Mouse (Mus musculus): ENCODE results near the gene Ttll1.

Gene Ttll1

DNA sequence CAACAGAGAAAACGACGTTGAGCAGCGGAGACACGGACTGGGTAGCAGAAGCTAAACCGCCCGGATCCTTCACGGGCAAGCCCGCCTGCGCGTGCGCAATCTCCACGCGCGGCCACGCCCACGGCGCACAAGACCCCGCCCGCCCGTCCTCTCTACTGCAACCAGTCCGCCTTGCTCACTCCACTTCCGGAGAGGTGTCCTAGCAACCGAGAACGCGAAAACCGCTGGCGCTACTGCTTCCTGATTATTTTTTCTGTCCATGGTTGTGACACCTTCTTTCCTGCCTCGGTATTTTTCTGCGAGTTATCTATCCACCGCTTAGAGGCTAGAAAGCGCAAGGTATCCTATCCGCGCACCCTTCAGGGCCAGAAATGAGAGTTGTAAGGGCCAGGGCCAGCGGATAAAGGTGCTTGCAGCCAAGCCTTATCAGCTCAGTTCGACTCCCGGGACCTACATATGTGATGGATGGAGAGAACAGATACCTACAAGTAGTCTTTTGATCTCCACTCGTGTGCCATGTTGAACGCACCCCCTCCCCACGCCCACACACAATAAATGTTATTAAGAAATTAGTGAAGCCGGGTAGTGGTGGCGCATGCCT, at the start of gene Ttll1:
Gene Ttll1, minus strand, starts transcription at position 89 of the 601 bp plus-strand sequence.
- DNase-seq (ENCODE audit: extremely low spot score, low read depth, low spot score) = peak; percentile 80

DNA sequence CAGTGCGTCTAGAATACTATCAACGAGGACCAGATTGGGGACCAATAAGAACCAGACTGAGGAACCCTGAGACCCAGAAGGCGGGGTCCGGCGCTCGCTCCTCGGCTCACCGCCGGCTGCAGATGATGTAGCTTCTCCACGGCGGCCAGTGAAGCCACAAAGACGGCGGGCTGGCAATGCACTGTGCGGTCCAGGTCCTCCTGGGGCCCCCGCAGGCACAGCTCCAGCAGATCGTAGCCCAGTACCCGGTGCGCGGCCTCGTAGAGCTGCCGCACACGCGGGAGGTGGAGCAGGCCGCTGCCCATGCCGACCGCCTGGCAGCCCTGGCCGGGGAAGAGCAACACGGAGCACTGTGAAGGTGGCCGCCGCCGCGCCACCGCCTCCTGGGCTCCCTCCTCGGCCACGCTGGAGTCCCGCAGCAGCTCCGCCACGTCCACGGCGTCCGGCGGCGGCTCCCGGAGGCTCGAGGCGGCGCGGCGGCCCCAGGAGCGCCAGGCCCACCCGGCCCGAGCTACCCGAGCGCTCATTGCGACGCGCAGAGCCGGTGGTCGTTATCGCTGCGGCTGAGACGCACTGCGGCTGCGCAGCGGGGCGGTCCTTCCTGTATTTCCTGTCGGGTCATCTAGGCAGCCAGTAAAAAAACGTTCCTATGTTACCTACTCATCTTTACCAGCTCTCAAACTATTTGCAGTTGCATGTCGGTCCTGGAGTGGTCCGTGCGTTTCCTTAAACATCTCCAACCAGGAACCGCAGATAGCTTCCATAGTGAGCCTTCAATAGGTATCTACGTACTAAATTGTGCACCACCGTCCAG, 44.7 kb upstream of the Ttll1 start:
- DNase-seq (ENCODE audit: extremely low spot score, low read depth, low spot score) = peak; percentile 47

DNA sequence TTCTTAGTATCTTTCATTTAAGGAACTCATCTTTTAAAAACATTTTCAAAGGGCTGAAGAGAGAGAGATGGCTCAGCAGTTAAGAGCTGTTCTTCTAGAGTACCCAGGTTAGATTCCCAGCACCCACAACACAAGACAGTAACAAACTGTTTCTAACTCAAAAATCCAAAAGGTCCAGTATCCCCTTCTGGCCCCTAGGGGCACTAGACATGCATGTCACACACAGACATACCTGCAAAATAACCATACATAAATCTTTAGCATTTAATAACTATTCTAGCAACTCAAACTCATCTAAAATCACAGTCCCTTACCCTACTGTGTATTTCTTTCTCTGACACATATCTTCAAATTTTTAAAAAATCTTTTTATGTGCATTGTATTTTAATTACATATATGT, 43.1 kb upstream of the Ttll1 start:
- DNase-seq (ENCODE audit: extremely low spot score, low read depth, low spot score) = no peak

DNA sequence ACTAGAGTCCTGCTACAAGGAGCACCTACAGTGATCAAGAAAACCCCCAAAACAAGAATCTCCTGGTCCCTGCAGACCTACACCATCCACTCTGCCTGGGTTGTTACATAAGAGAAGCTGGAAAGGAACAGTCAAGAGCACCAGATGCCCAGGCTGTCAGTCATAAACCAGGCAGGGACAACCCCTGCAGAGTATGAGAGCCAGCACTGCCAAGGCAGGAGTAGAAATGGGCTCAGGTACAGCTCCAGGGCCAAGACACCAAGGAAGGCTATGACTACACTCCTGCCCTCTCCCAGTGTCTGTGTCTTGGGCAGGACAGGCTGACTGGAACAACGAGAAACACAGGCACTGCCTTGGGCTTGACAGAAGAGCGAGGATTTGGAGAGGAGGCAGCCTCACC, 39.4 kb upstream of the Ttll1 start:
- DNase-seq (ENCODE audit: extremely low spot score, low read depth, low spot score) = no peak

DNA sequence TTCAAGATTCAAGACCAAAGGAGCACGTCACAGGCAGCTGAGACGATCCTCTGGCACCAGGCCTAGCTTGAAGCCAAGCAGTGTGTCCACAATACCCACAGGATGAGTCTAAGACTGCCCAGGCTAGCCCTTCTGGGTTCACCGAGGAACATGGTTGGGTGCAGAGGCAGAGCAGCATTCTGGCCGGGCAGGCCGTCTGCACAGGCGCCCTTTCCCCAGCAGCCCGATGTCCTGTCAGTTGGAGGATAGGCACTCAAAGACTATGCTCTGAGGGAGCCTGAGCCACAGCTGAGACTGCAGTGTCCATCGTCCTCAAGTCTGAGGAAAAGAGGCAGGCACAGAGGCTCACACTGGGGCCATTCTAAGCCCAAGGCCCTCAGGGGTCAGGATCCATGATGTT, 36.5 kb upstream of the Ttll1 start:
- DNase-seq (ENCODE audit: extremely low spot score, low read depth, low spot score) = no peak

DNA sequence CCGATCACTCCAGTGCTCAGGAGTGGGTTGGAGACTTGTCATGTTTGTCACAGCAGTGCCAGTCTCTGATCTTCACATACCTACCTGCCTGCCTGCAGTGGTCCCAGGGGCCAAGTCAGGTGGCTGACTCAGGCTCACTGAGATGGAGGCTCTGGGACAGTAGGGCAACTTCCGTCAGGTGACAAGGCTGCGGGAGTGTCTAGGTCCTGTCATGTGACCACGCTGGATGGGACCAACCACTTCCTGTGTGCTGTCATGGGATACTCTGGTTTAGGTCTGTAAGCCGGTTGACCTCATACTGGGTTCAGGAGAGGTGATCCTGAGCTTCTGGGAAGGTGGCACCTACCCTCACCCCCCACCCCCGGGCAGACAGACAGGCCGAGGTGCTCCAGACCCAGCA, 35.3 kb upstream of the Ttll1 start:
- no peak for DNase-seq (ENCODE audit: extremely low spot score, low read depth, low spot score)

DNA sequence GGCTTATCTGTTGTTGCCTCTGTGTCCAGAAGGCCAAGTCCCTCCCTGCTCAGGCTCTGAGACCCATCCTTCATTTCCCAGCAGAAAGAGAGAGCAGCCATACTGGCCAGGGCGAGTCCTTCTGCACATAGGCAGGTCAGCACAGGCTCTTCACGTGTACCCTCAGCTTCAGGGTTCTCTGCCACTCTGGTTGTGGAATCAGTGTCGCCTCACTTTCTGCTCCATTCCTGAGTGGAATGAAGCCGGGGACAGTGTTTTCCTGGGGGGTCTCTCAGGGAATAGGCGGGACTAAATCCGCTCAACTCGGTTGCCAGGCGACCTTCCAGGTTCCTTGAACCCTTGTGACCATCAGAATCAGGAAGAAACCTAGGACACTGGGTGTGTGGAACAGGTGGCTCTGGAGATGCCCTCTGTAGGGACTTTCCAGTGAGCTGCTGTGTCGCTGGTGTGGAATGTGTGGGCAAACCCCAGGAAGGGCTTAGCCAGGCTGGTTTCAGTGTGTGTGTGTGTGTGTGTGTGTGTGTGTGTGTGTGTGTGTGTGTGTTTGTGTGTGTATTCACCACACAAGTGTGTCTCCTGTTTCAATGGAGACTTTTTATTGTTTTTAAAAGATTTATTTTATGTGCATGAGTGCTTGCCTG, 31.1 kb upstream of the Ttll1 start:
- DNase-seq (ENCODE audit: extremely low spot score, low read depth, low spot score) = no peak

DNA sequence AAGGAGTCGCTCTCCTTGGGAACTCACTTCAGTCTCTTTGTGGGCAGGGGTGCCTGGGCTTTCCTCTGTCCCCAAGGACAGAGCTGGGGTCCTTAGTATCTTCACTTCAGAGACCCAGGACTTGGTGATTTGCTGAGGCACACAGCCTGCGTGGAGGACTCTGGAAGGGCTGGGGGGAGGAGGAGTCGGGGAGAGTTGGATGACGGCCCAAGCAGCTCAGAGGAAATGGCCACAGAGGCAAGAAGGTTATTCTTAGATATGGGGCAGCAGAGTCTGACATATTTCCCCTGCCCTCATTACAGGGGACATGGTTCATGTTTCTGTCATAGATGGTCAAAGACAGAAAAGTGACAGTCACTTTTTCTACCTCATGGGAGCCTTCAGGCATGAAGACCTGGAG, 29.2 kb upstream of the Ttll1 start:
- DNase-seq (ENCODE audit: extremely low spot score, low read depth, low spot score) = no peak

DNA sequence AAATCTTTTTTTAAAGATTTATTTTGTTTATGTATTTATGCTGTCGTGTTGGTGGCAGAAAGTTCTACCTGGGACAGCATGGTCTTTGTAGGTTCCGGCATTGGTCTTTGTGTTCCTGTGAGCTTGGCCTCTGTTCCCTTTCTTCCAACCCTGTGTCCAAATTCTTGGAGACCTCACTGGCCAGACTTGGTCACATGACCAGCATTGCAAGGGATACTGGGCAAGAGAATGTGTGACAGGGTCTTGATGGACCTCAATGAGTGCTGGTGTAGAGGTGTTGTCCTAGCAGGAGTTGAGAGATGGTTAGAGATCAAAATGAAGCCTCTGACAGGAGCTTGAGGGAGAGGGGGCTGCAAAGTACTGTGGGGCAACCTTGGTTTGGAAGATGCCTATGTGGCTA, 28.2 kb upstream of the Ttll1 start:
- DNase-seq (ENCODE audit: extremely low spot score, low read depth, low spot score) = no peak

DNA sequence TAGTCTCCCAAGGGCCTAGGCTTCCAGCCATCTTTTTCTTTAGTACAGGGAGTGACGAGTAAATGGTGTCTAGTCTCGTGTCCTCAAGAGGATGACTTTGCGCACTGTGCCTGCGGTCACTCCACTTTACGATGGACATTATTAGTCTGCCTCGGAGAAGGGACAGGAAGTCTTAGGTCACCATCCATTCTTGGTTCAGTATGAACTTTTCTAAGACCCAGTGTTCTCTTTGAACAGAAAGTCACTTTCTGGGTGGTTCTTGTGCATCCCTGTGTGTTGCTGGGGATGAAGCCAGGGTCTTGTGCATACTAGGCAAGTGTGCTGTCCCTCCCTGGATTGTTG, 25.2 kb upstream of the Ttll1 start:
- DNase-seq (ENCODE audit: extremely low spot score, low read depth, low spot score) = no peak

DNA sequence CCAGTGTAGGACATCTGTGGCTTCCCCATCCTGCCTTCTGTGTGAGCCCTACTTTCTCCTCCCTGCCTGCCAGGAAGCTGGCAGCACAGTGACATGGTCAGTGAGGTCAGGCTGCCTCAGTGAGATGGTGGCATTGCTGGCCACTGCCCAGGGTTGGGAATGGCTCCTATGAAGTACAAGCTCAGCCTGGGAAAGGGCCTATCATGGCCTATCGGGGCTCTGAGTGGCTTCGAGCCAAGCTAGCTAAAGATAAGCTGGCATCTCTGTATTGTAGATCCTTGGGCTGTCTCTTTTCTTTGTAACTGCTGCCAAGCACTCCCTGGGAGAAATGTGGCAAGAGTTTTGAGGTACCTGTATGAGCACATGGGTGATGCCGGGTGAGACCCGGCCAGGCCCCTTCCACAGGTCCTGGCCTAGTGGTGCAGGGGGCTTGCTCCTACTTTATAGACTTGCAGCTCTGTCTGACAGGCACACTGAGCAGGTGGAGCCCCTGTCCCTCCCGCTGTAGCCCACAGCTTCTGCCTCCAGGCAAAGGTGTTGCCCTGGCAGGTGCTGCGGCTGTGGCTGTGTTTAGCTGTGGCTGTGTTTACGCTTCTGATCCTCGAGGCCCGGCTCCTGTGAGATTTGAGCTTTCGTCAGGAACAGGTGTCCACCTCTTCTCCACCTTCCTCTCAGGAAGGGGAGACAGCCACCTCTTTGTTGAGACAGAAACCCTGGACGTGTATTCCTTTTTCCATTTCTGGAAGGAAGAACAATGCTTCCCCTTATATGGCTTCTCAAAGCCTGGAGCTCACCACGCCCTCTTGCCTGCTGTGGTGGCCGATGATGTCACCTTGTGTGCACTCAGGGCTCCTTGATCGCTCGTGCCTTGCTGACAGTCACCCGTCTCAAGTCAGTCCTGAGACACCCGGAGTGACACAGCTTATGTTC, 24.5 kb upstream of the Ttll1 start:
- DNase-seq (ENCODE audit: extremely low spot score, low read depth, low spot score) = no peak

DNA sequence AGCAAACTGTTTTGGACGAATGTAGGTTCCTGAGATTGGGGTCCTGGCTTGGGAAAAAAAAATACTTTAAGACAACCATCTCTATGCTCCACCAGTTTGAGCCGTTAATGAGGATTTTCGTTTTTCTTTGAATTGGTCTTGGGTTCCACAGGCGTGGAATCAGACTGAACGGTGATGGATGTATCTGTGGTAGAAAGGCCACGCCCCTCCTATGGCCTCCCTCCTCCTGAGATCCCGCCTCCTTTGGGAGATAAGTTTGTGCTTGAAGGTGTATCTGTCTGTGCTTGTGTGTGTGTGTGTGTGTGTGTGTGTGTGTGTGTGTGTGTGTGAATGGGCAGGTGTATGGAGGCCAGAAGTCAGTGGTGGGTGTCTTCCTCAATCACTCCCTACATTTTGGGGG, 21.9 kb upstream of the Ttll1 start:
- DNase-seq (ENCODE audit: extremely low spot score, low read depth, low spot score) = no peak

DNA sequence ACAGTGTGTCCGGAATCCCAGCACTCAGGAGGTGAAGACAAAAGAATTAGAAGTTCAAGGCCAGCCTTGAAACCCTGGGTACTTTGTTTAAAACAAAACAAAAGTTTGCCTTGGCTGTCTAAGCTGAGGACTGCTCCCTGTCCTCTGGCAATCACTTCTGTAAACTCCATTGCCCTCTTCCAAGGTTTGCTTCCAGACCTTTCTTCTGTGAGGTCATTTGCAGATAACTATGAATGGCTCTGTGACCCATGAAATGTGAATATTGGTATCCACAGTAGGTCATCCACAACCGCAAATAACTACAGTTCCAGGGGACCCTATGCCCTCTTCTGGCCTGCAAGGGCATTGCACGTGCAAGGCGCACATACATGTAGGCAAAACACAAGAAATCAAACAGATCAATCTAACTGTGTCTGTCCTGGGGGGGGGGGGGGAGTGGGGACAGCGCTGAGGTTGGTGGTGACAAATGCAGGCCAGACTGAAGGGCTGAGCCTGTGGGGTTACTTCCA, 21.3 kb upstream of the Ttll1 start:
- DNase-seq (ENCODE audit: extremely low spot score, low read depth, low spot score) = no peak

DNA sequence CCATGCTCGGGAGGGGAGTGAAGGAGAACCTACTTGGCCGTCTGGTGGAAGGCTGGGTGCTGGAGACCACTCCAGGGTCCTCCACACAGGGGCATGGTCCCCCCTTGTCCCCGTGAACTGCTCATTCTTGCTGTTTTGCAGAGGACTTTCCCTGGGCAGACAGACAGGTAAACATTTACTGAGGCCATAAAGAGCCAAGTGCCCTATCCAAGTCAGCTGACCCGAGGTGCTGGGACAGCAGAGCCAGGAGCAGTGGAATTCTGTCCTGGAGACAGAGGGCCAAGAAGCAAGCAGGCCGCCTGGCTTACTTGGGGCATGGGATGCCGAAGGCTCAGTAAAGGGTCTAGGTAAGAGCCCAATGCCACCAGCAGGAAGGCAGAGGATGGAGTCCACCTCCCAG, 20.0 kb upstream of the Ttll1 start:
- DNase-seq (ENCODE audit: extremely low spot score, low read depth, low spot score) = no peak

DNA sequence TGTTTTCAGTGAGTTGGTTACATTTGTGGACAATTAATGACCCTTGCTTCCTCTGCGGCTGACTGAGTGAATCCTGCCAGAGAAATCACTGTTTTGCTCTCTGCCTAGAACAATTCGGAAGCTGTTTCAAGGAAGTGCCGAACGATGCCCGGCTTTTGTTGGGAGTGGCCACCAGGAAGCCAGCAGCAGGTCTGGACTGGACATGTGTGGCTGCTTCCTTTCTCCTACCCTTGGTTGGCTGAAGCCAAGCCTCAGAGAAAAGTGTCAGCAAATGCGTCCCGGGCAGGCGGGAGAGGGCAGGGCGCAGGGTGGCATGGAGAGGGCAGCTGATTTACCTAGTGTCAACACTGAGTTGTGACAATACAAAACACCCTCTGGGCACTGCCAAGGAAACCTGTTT, 19.5 kb upstream of the Ttll1 start:
- DNase-seq (ENCODE audit: extremely low spot score, low read depth, low spot score) = no peak

DNA sequence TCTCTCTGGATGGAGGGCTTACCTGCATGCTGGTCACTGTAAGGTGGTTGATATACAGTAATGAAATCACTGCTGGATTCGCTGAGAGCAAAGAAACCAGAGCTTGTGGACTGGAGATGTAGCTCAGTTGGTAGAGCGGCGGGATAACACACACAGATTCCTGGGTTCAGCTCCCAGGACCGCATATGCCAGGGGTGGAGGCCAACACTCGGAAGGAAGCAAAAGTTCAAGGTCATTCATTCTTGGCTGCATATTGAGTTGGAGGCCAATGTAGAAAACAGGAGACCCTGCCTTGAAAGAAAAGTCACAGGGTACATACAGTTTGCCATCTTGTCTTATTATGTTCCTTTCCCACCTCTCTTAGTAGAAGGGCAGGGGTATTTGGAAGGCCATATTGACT, 19.1 kb upstream of the Ttll1 start:
- no peak for DNase-seq (ENCODE audit: extremely low spot score, low read depth, low spot score)

DNA sequence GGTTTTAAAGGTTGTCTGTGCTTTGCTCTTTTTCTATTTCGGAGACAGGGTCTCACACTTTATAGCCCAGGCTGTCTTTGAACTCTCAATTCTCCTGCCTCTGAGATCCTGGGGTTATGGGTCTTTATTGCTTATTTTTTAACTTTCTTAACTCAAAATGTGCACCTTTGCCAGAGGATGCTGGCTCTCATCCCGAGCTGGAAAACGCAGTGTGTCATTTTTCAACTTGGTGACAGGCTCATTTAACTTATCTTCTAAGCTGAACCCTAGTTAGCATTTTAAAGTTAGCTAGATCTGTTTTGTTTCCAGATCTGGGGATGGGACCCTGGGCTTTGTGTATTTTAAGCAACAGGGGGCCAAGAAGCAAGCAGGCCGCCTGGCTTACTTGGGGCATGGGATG, 18.2 kb upstream of the Ttll1 start:
- DNase-seq (ENCODE audit: extremely low spot score, low read depth, low spot score) = no peak

DNA sequence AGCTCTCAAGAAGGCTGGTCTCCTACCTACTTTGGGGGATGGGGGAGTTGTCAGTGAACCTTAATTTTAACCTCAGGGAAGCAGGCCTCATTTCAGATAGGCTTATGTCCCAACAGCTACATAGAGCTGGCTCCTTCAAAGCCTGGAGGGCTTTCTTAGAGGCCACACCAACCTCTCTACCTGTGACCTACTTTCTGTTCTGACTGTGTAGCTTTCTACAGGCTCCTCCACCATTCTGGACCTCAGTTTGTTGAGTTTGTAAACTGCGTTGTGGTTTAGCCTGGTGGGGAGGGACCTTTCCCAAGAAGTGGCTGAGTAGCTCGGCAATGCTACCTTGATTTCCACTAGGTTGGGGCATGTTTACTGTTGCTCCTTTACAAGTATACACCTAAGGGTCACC, 17.1 kb upstream of the Ttll1 start:
- DNase-seq (ENCODE audit: extremely low spot score, low read depth, low spot score) = no peak

DNA sequence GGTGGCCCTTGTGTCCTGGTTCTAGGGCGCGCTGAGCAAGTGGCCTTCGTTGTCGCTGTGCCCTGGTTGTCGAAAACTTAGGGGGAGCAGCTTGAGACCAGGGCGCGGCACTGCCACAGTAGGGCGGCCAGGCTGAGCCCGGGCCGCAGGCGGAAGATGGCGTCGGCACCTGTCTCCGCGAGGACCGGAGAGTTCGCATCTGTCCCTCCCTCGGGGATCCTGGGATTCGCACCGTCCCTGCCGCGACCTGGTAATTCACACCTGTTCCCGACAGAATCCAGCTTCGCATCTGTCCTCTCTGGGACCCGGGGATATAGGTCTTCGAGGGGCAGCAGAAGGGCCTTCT, 16.4 kb upstream of the Ttll1 start:
- DNase-seq (ENCODE audit: extremely low spot score, low read depth, low spot score) = no peak

DNA sequence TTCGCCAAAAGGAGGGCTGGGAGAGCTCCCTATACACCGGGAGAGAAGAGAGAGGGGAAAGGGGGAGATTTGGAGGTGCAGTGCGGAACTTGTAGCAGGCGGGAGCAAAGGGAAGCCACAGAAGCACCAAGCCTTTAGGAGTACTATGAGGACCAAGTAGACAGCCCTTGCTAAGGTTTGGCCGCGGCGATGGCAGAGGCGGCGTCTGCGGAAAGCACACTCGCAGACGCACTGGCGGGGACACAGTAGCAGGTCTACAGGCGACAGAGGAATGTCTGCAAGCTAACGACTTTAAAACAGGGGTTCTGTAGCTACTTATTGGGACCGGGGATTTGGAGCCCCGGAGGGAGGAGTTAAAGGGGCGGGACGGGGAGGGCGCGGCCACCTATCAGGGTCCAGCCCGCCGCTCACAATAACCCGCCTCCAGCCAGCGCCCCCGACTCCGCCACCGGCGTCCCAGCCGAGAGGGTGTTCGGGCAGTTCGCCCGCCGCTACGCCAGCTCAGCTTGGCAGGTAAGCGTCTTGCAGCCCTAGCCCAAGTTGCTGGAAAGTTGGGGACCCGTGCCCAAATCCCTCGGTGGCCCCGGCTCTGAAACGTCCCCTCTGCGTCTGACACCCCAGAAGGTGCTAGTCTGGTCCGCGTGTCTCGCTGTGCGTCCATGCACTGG, 15.9 kb upstream of the Ttll1 start, which contains the start of gene Bik:
Gene Bik, plus strand, starts transcription at position 439 of the 668 bp plus-strand sequence.
- no peak for DNase-seq (ENCODE audit: extremely low spot score, low read depth, low spot score)

DNA sequence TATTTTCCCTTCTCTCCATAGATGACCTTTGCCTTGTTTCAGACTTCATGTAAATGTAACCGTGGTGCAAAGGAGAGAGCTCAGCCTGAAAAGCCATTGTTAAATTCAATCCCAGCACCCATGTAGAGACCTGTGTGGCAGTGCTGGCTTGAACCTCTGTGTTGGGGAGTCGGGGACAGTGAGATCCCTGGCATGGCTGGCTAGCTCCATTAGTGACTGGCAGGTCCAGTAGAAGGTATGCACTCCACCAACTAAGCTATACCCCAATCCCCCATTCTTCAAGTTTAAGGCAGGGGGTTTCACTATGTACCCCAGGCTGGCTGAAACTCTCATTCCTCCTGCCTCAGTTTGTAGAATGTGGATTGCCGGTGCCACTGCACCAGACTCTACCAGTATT, 13.6 kb upstream of the Ttll1 start:
- no peak for DNase-seq (ENCODE audit: extremely low spot score, low read depth, low spot score)
